Mouse (Mus musculus): ENCODE measurements around the gene Mpst. TPM values are rescaled to one million over a fixed set of nuclear protein-coding genes. Genes with fewer than 3 reads are reported as not detected.

Mpst gene
- polyA plus RNA-seq, 1 experiment = 135 TPM

DNA sequence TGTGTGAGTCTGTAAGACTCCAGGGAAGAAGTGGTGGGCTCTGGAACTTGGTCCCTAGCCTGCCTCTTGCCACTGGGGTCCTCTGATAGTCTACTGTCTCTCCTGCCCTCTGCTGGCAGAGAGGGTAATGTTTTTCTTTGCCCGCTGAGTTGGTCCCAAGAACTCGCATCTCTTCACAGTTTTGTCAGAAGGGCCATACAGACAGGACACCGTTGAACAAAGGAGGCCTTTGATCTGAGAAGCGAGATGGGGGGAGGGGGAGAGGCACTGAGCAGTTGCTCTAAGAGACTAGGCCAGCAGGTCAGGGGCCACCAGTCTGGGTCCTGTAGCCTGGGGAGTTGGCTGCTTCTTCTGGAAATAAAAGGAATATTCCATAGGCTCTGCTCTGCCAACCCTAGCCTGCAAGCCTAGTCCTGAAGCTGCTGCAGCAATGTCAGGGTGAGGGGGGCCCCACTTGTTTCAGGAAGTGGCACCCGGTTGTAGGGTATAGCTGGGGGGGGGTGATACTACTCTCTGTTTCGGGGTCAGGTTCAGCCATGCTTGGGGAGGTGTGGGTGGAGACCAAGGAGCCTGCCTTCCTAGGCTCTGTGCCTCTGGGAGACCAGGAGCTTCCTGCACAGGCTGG lies 28.8 kb downstream of the Mpst start:
- WGBS = 50% methylated on average over 6 of the region's 6 CpGs
- no peak for DNase-seq (ENCODE audit: low read depth, low spot score)

DNA sequence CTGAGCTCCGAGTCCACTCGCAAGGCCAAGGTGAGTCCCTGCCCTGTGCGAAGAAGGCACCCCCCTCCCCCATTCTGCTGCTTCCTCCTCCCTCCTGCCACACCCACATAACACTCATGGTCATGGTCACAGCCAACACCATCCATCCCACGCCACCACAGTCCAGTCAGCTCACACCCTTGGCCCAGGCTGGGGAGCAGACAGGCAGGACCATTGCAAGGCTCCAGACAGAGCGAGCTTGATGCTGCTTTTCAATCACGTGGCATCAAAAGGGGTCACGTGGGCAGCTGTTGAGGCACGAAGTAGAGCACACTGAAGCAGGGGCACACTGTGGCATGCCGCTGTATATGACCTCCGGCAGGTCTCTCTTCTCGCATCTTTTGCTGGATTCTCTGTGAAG lies 29.5 kb downstream of the Mpst start:
- 85% methylated on average over 11 of the region's 11 CpGs for WGBS
- no peak for DNase-seq (ENCODE audit: low read depth, low spot score)

- peak; percentile 47 for DNase-seq (ENCODE audit: low read depth, low spot score)
- 23% methylated on average over 31 of the region's 32 CpGs for WGBS
Measured at GRCm38 (mm10) chr15:78436380-78437192, 30.4 kb downstream of the Mpst start.

DNA sequence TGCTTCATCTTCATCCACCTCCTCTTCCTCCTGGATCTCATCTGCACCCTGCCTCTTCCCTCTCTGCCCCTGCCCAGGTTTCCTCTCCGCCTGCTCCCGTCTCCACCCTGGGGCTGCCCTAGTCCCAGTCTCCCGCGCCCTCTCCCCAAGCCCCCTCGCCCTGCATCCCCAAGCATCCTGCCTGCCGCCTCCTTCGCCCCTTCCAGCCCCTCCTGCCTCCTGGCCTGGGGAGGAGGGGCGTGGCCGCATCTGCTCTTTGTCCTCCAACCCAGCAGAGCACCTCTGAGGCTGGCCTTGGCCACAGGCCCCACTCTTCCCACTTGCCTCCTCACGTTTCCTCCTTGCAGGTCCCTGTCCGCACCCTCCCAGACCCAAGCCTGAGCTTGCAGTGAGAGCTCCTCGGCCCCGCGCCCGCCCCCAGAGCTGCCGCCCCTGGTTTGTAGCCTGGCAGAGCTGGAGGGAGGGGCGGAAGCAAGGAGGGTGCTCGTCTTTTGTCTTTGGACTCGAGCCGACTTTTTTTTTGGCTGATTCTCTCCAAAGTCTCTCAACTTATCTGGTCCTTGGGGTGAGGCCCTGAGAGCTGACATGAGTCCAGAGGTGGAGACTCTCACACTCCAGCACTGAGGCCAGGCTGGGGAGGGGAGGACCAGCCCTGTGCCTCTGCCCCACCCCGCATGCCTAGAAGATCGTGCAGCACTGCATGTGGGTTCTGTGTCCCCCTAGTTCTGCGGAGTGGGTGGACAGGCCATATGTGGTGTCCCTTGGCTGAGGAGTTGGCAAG lies 31.2 kb downstream of the Mpst start:
- WGBS = 18% methylated on average over 23 of the region's 23 CpGs
- no peak for DNase-seq (ENCODE audit: low read depth, low spot score)

DNA sequence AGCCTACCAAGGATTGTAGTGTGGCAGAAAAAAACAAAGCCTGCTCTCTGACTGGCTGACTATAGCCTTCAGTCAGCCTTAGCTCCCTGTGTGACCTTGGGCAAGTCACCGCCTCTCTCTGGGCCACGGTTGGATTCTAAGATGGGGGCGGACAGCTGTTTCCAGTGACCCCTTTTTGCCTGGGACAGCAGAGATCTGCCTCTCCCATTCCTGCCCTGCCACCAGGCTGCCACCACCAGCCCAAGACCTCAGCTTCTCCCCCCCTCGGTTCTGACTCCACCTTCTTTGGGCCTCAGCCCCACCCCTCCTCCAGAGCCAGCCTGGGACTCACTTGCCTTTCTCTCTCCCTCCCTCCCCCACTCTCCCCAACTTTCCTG lies 31.8 kb downstream of the Mpst start:
- WGBS = 43% methylated on average over 4 of the region's 4 CpGs
- no peak for DNase-seq (ENCODE audit: low read depth, low spot score)

DNA sequence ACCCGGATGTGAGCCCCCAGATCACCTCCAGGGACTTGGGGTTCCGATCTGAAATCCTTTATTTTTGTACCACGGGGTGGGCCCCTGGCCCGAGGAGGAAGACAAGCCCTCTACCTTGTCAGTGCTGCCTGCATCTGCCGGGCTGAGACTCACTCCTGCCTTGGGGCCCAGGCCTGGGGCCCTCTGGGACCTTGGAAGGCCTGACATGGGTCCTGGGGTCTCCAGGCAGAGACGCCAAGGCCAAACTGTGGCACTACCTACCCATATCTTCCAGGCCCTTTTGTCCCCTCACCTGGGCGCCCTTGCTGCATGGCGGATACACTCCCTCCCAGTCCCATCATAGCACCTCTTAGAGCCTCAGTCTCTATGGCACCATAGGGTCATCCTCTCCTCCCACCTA lies 32.3 kb downstream of the Mpst start:
- no peak for DNase-seq (ENCODE audit: low read depth, low spot score)
- WGBS = 76% methylated on average over 8 of the region's 8 CpGs

GRCm38 (mm10) chr15:78438973-78439372 lies 32.8 kb downstream of the Mpst start:
- WGBS = 64% methylated on average over 9 of the region's 9 CpGs
- DNase-seq (ENCODE audit: low read depth, low spot score) = no peak

DNA sequence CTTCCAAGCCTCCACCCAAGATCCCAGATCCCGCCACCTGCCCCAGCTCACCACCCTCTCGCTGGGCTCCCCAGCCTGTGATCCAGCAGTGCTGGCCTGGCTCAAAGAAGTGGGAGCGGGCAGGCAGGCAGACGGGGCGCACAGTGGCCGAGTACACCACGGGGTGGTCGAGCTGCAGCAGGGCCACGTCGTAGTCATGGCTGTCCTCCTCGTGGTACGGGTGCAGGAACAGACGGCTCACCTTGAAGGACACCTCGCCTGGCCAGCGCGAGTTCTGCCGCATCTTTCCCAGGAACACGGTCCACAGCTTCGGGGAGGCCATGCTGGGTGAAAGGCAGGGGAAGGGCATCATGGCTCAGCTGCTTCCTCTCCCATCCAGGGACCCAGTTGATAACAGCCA lies 36.0 kb downstream of the Mpst start:
- 85% methylated on average over 19 of the region's 19 CpGs for WGBS
- DNase-seq (ENCODE audit: low read depth, low spot score) = no peak

- 59% methylated on average over 6 of the region's 6 CpGs for WGBS
- no peak for DNase-seq (ENCODE audit: low read depth, low spot score)
Measured at GRCm38 (mm10) chr15:78443857-78444256, 37.6 kb downstream of the Mpst start.

DNA sequence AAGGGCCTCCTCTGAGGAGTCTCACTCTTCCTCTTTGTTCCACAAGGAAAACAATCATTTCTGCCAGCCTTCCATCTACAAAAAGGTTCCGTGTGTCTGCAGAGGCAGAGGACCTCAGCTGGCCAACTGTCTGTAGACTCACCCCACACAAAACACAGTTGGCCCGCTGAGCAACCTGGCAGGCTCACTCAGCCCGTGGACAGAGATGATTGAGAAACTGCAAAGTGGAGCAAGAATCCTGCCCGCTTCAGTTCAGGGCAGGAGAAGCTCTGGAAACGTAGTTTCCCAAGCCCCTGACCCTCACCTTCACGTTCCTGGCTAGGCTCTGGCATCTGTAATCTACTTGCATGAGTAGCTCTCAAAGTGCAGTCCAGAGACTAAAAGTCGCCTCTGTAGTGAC lies 40.9 kb downstream of the Mpst start:
- DNase-seq (ENCODE audit: low read depth, low spot score) = no peak
- WGBS = 56% methylated on average over 7 of the region's 7 CpGs

GRCm38 (mm10) chr15:78447746-78448535 lies 41.7 kb downstream of the Mpst start:
- DNase-seq (ENCODE audit: low read depth, low spot score) = peak; percentile 92
- WGBS = under 1% methylated on average over 22 of the region's 22 CpGs

GRCm38 (mm10) chr15:78449131-78449530 lies 42.9 kb downstream of the Mpst start:
- 75% methylated on average over 6 of the region's 6 CpGs for WGBS
- DNase-seq (ENCODE audit: low read depth, low spot score) = no peak

GRCm38 (mm10) chr15:78449694-78450418 lies 43.6 kb downstream of the Mpst start:
- no peak for DNase-seq (ENCODE audit: low read depth, low spot score)
- WGBS = 16% methylated on average over 7 of the region's 7 CpGs

DNA sequence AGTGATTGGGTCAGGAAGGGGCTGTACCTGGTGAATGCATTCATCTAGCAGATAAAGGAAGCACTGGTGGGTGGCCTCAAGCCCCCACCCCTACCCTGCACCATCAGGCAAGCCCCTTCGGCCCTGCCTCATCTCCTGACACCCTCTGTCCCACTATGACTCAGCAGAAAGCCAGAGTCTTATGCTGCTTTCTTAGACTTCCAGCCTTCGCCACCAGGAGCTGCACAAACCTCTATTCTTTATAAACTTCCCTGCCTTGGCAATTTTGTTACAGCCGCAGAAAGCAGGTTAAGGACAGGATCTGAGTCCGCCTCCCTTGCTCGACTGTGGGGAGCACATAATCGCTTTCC lies 44.2 kb downstream of the Mpst start:
- DNase-seq (ENCODE audit: low read depth, low spot score) = no peak
- 88% methylated on average over 6 of the region's 6 CpGs for WGBS

DNA sequence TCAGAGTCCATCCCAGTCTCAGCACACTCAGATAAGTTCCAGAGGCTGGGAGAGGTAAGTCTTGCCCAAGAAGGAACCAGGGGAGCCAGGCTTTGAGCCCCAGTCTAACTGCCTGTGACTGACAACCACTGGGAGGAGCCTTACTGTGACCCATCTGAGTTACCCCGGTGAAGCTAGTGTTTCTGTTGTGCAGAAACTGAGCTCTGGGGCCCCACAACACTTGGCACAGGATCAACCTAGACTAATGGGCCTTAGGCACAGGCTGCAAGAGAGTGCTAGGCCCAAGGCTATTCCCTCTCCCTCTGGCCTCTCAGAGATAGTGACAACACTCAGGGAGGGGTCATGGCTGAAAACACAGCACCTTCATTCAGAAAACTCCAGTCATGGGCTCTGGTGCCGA lies 45.0 kb downstream of the Mpst start:
- WGBS = 74% methylated on average over 2 of the region's 2 CpGs
- no peak for DNase-seq (ENCODE audit: low read depth, low spot score)

- WGBS = 48% methylated on average over 3 of the region's 3 CpGs
Measured at GRCm38 (mm10) chr15:78452929-78453328, 46.7 kb downstream of the Mpst start.

GRCm38 (mm10) chr15:78455168-78455567 lies 49.0 kb downstream of the Mpst start:
- WGBS = 47% methylated on average over 4 of the region's 4 CpGs
- DNase-seq (ENCODE audit: low read depth, low spot score) = no peak

More at GRCm38 (mm10) chr15:78452929-78453328, 46.7 kb downstream of the Mpst start:
- DNase-seq (ENCODE audit: low read depth, low spot score) = no peak

DNA sequence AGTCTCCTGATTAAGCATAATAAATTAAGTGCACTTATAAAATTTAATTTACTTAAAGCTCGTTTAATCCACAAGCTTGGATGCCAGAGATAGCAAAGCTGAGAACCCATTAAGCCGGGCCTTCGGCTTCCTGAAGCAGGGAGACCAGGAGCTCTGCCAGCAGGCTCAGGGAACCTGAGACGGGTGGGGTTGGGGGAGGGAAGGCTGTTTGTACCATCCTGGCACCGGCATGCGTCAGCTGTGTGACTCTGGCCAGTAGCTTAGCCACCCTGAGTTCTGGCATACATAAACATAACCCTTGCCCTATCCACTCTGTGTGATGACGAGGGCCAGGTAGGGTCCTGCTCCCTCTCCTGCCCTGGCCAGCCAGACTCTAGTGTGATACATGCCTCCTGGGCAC lies 49.8 kb downstream of the Mpst start:
- DNase-seq (ENCODE audit: low read depth, low spot score) = no peak
- 26% methylated on average over 7 of the region's 7 CpGs for WGBS

DNA sequence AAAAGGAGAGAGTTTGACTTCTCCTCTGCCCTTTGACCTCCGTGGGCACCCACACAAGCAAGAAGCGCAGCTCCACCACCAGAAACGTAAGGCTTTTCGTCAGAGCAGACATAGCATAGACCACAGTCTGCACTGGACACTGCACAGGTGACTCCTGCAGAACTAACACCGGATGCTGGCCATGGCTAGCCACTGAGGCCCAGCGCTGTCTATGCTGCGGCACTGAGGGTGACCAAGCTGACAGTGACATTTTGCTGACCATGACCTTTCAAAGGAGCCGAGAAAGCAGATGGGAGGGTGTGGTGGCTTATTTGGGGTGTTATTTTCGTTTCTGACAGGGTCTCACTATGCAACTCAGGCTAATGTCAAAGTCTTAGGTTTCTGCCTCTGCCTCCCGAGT lies 51.0 kb downstream of the Mpst start:
- DNase-seq (ENCODE audit: low read depth, low spot score) = no peak

More for the DNA sequence above, 51.0 kb downstream of the Mpst start:
- whole genome bisulfite sequencing = 77% methylated on average over 10 of the region's 10 CpGs
